Mouse (Mus musculus): ENCODE measurements around the gene Pitpnb. TPM values are rescaled to one million over a fixed set of nuclear protein-coding genes. Genes with fewer than 3 reads are reported as not detected.

The Pitpnb gene
- polyA plus RNA-seq, 1 experiment from 2014 or later = 109 TPM

DNA sequence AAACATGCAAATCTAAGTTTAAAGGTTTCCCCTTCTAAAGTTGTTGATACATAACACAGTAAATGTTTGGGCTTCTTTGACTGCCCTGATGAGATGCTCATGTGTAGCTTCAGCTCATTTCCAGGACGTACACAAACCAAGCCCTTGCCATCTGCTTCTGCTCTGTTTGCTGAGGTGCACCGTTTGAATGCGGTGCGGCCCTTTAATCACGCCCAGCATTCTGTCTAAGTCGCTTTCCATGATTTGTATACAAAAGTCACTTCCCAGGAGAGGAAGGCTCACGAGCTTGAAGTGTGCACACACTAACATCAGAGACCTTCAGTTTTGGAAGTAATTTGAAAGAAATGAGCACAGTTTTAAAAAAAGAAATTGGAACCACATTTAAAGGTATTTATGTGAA, 31.3 kb downstream of the Pitpnb start:
- H3K9ac ChIP-seq (replicated peaks; ENCODE audit: low read depth, low read length) = no peak overlapping the region
- no peaks in the 10 kb centered on the region for H3K9me3 ChIP-seq (ENCODE audit: control insufficient read depth, low read length)
- H3K27me3 ChIP-seq (ENCODE audit: control insufficient read depth, insufficient read depth, low read length) = no peaks in the 10 kb centered on the region
- peaks cover 9% of the 10 kb centered on the region; the same call in 1 of the 2 replicates for H3K4me1 ChIP-seq (ENCODE audit: control insufficient read depth, insufficient read depth, low read length)
- no peak overlapping the region for H3K27ac ChIP-seq (ENCODE audit: low read depth, low read length)
- H3K4me3 ChIP-seq (ENCODE audit: low read depth, low read length) = no peak overlapping the region
- ATAC-seq (ENCODE audit: low read depth) = no peak
- WGBS = 65% methylated on average over 7 of the region's 7 CpGs
- H3K36me3 ChIP-seq (ENCODE audit: control insufficient read depth, insufficient read depth, low read length) = peaks cover 27% of the 10 kb centered on the region
- no peak overlapping the region for H3K4me2 ChIP-seq (ENCODE audit: low read depth, low read length)

GRCm38 (mm10) chr5:111363446-111364062, 33.0 kb downstream of the Pitpnb start:
- H3K9ac ChIP-seq (replicated peaks; ENCODE audit: low read depth, low read length) = no peak overlapping the region
- 64% methylated on average over 6 of the region's 6 CpGs for WGBS
- H3K4me1 ChIP-seq (ENCODE audit: control insufficient read depth, insufficient read depth, low read length) = peaks cover 26% of the 10 kb centered on the region
- peaks cover 21% of the 10 kb centered on the region; the same call in 1 of the 2 replicates for H3K36me3 ChIP-seq (ENCODE audit: control insufficient read depth, insufficient read depth, low read length)
- H3K27me3 ChIP-seq (ENCODE audit: control insufficient read depth, insufficient read depth, low read length) = no peaks in the 10 kb centered on the region
- no peak for ATAC-seq (ENCODE audit: low read depth)
- H3K27ac ChIP-seq (ENCODE audit: low read depth, low read length) = no peak overlapping the region
- no peak overlapping the region for H3K4me3 ChIP-seq (ENCODE audit: low read depth, low read length)
- no peaks in the 10 kb centered on the region for H3K9me3 ChIP-seq (ENCODE audit: control insufficient read depth, low read length)
- no peak overlapping the region for H3K4me2 ChIP-seq (ENCODE audit: low read depth, low read length)

GRCm38 (mm10) chr5:111364533-111364932, 34.0 kb downstream of the Pitpnb start:
- no peak for ATAC-seq (ENCODE audit: low read depth)
- peaks cover 35% of the 10 kb centered on the region for H3K4me1 ChIP-seq (ENCODE audit: control insufficient read depth, insufficient read depth, low read length)

GRCm38 (mm10) chr5:111366140-111366539, 35.6 kb downstream of the Pitpnb start:
- H3K4me2 ChIP-seq (ENCODE audit: low read depth, low read length) = no peak overlapping the region
- H3K9me3 ChIP-seq (ENCODE audit: control insufficient read depth, low read length) = no peaks in the 10 kb centered on the region
- 65% methylated on average over 5 of the region's 5 CpGs for WGBS
- ATAC-seq (ENCODE audit: low read depth) = no peak
- no peaks in the 10 kb centered on the region for H3K27me3 ChIP-seq (ENCODE audit: control insufficient read depth, insufficient read depth, low read length)
- H3K27ac ChIP-seq (ENCODE audit: low read depth, low read length) = no peak overlapping the region
- no peak overlapping the region for H3K4me3 ChIP-seq (ENCODE audit: low read depth, low read length)
- H3K9ac ChIP-seq (replicated peaks; ENCODE audit: low read depth, low read length) = no peak overlapping the region
- peaks cover 11% of the 10 kb centered on the region; the same call in 1 of the 2 replicates for H3K36me3 ChIP-seq (ENCODE audit: control insufficient read depth, insufficient read depth, low read length)
- H3K4me1 ChIP-seq (ENCODE audit: control insufficient read depth, insufficient read depth, low read length) = peaks cover 35% of the 10 kb centered on the region

More at GRCm38 (mm10) chr5:111364533-111364932, 34.0 kb downstream of the Pitpnb start:
- Histone ChIP-seq H3K27ac (ENCODE audit: low read depth, low read length) (no peak overlapping the region), H3K9me3 (ENCODE audit: control insufficient read depth, low read length) (no peaks in the 10 kb centered on the region), H3K4me3 (ENCODE audit: low read depth, low read length) (no peak overlapping the region), H3K27me3 (ENCODE audit: control insufficient read depth, insufficient read depth, low read length) (no peaks in the 10 kb centered on the region), H3K9ac (replicated peaks; ENCODE audit: low read depth, low read length) (no peak overlapping the region), H3K4me2 (ENCODE audit: low read depth, low read length) (no peak overlapping the region), H3K36me3 (ENCODE audit: control insufficient read depth, insufficient read depth, low read length) (peaks cover 14% of the 10 kb centered on the region; the same call in 1 of the 2 replicates)
- WGBS = 43% methylated on average over 3 of the region's 3 CpGs

GRCm38 (mm10) chr5:111367937-111368517, 37.5 kb downstream of the Pitpnb start:
- 38% methylated on average over 11 of the region's 11 CpGs for WGBS
- peaks cover 35% of the 10 kb centered on the region for H3K4me1 ChIP-seq (ENCODE audit: control insufficient read depth, insufficient read depth, low read length)
- no peaks in the 10 kb centered on the region for H3K9me3 ChIP-seq (ENCODE audit: control insufficient read depth, low read length)
- peak overlapping the region; percentile 72 for H3K27ac ChIP-seq (ENCODE audit: low read depth, low read length)
- no peak overlapping the region for H3K9ac ChIP-seq (replicated peaks; ENCODE audit: low read depth, low read length)
- H3K36me3 ChIP-seq (ENCODE audit: control insufficient read depth, insufficient read depth, low read length) = peaks cover 24% of the 10 kb centered on the region
- no peak for ATAC-seq (ENCODE audit: low read depth)
- H3K4me2 ChIP-seq (ENCODE audit: low read depth, low read length) = no peak overlapping the region; the same call in 1 of the 2 replicates
- H3K4me3 ChIP-seq (ENCODE audit: low read depth, low read length) = no peak overlapping the region
- no peaks in the 10 kb centered on the region for H3K27me3 ChIP-seq (ENCODE audit: control insufficient read depth, insufficient read depth, low read length)

DNA sequence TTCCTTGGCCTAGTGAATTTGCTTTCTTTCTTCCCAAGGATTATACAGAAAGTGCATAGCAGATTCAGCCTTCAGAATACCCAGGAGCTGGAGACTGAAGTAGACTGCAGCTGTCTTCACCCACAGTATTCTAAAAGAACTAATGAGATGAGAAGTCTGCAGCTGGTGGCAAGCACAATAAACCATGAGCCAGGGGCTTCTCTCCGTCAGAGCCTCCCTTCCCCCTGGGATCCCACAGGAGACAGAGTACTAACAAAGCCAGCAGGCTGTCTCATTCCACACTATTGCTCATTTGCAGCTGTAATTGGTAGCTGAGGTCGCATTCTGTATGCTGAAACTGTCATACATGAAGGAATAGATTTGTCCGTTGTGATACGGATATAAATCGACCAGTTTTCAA, 38.0 kb downstream of the Pitpnb start:
- no peaks in the 10 kb centered on the region for H3K9me3 ChIP-seq (ENCODE audit: control insufficient read depth, low read length)
- H3K9ac ChIP-seq (replicated peaks; ENCODE audit: low read depth, low read length) = no peak overlapping the region
- WGBS = 25% methylated on average over 5 of the region's 5 CpGs
- H3K4me3 ChIP-seq (ENCODE audit: low read depth, low read length) = no peak overlapping the region
- H3K4me2 ChIP-seq (ENCODE audit: low read depth, low read length) = no peak overlapping the region
- H3K4me1 ChIP-seq (ENCODE audit: control insufficient read depth, insufficient read depth, low read length) = peaks cover 35% of the 10 kb centered on the region
- peak; percentile 85 for ATAC-seq (ENCODE audit: low read depth)
- H3K36me3 ChIP-seq (ENCODE audit: control insufficient read depth, insufficient read depth, low read length) = peaks cover 28% of the 10 kb centered on the region
- no peaks in the 10 kb centered on the region for H3K27me3 ChIP-seq (ENCODE audit: control insufficient read depth, insufficient read depth, low read length)
- peak overlapping the region; percentile 72 for H3K27ac ChIP-seq (ENCODE audit: low read depth, low read length)

DNA sequence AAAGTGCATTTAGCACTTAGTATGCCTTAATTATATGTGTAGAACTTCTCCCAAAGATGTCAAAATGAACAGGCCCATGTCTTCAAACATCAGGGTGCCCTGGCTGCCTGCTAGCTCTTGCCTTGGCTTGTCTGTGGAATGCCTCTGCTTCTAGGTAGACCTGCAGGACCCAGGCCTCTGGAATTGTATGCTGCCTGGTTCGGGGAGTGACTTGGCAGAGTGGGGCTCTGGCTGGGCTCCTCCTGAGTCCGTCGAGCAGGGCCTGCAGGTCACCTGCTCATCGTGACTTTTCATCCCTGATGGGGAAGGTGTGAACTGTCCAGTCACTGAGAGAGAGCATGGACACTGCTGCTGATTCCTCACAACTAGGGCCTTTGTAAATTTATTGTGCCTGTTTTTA, 45.1 kb downstream of the Pitpnb start:
- Histone ChIP-seq H3K4me1 (ENCODE audit: control insufficient read depth, insufficient read depth, low read length) (no peaks in the 10 kb centered on the region), H3K4me2 (ENCODE audit: low read depth, low read length) (no peak overlapping the region), H3K27me3 (ENCODE audit: control insufficient read depth, insufficient read depth, low read length) (no peaks in the 10 kb centered on the region), H3K9me3 (ENCODE audit: control insufficient read depth, low read length) (no peaks in the 10 kb centered on the region), H3K4me3 (ENCODE audit: low read depth, low read length) (no peak overlapping the region), H3K9ac (replicated peaks; ENCODE audit: low read depth, low read length) (no peak overlapping the region), H3K27ac (ENCODE audit: low read depth, low read length) (no peak overlapping the region), H3K36me3 (ENCODE audit: control insufficient read depth, insufficient read depth, low read length) (peaks cover 50% of the 10 kb centered on the region)
- ATAC-seq (ENCODE audit: low read depth) = no peak
- WGBS = 94% methylated on average over 4 of the region's 4 CpGs

- Histone ChIP-seq H3K4me3 (ENCODE audit: low read depth, low read length) (no peak overlapping the region), H3K4me2 (ENCODE audit: low read depth, low read length) (no peak overlapping the region), H3K27me3 (ENCODE audit: control insufficient read depth, insufficient read depth, low read length) (no peaks in the 10 kb centered on the region), H3K9ac (replicated peaks; ENCODE audit: low read depth, low read length) (no peak overlapping the region), H3K9me3 (ENCODE audit: control insufficient read depth, low read length) (no peaks in the 10 kb centered on the region), H3K27ac (ENCODE audit: low read depth, low read length) (no peak overlapping the region), H3K4me1 (ENCODE audit: control insufficient read depth, insufficient read depth, low read length) (no peaks in the 10 kb centered on the region), H3K36me3 (ENCODE audit: control insufficient read depth, insufficient read depth, low read length) (peaks cover 44% of the 10 kb centered on the region)
- ATAC-seq (ENCODE audit: low read depth) = no peak
- WGBS = 95% methylated on average over 24 of the region's 24 CpGs
Observed at GRCm38 (mm10) chr5:111376276-111377020, 45.9 kb downstream of the Pitpnb start.
